Mouse (Mus musculus): ENCODE results near the gene Cnp. TPM values are rescaled to one million over a fixed set of nuclear protein-coding genes. Genes with fewer than 3 reads are reported as not detected.

The Cnp gene
- polyA plus RNA-seq, 1 experiment from 2014 or later, result 34.7 TPM

DNA sequence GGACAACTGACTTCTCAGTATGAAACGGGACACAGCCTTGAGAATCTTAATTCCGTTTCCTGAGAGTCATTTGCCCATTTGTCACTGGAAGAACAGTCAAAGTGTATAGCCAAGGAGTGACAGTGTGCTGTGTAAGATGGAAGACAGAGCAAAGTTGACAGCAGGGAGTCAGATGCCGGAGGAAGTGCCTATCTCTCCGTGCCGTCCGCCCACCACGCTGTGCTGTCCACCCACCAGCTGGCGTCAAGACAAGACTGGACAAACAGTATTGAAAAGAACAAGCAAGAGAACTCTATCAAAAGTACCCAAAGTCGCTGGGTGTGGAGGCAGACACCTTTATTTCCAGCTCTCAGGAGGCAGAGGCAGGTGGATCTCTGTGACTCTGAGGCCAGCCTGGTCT is 28.5 kb downstream of the Cnp start:
- Histone ChIP-seq H3K36me3 (ENCODE audit: control insufficient read depth, insufficient read depth, low read length) (peaks cover 51% of the 10 kb centered on the region), H3K9ac (ENCODE audit: low read length) (no peak overlapping the region), H3K4me1 (replicated peaks; ENCODE audit: control insufficient read depth, insufficient read depth, low read length) (peaks cover 8% of the 10 kb centered on the region; the same call in 1 of the 2 replicates), H3K9me3 (ENCODE audit: control insufficient read depth, low read length) (no peaks in the 10 kb centered on the region), H3K4me2 (ENCODE audit: low read length) (no peak overlapping the region), H3K4me3 (ENCODE audit: low read depth, low read length) (no peak overlapping the region), H3K27me3 (replicated peaks; ENCODE audit: control insufficient read depth, insufficient read depth, low read length) (no peaks in the 10 kb centered on the region), H3K27ac (ENCODE audit: low read depth) (no peak overlapping the region)
- ATAC-seq (replicated peaks; ENCODE audit: low FRiP score, low TSS enrichment, low read depth), result no peak
- DNase-seq (ENCODE audit: low spot score), result no peak
- 84% methylated on average over 9 of the region's 9 CpGs for WGBS

DNA sequence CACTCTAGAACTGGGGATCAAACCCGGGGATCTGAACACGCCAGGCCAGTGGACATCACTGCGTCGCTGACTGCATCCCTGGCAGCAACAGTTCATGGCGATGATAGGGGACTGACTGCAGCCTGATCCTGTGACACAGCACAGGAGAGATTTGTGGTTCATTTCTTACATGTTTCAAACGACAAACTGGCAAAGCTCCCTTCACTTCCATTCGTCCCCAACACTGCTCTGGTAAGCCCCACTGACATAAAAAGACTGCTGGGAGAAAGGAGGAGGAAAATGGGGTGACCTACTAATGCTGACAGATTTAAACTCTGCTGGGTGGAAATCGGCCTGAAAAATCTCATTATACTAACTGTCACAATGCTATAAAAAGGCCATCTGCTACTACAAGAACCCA is 29.1 kb downstream of the Cnp start:
- Histone ChIP-seq H3K27ac (ENCODE audit: low read depth) (no peak overlapping the region), H3K9ac (ENCODE audit: low read length) (no peak overlapping the region), H3K4me1 (replicated peaks; ENCODE audit: control insufficient read depth, insufficient read depth, low read length) (peaks cover 8% of the 10 kb centered on the region; the same call in 1 of the 2 replicates), H3K9me3 (ENCODE audit: control insufficient read depth, low read length) (no peaks in the 10 kb centered on the region), H3K27me3 (replicated peaks; ENCODE audit: control insufficient read depth, insufficient read depth, low read length) (no peaks in the 10 kb centered on the region), H3K4me2 (ENCODE audit: low read length) (no peak overlapping the region), H3K36me3 (ENCODE audit: control insufficient read depth, insufficient read depth, low read length) (peaks cover 50% of the 10 kb centered on the region), H3K4me3 (ENCODE audit: low read depth, low read length) (no peak overlapping the region)
- no peak for ATAC-seq (replicated peaks; ENCODE audit: low FRiP score, low TSS enrichment, low read depth)
- WGBS, result 86% methylated on average over 8 of the region's 8 CpGs
- DNase-seq (ENCODE audit: low spot score), result no peak

DNA sequence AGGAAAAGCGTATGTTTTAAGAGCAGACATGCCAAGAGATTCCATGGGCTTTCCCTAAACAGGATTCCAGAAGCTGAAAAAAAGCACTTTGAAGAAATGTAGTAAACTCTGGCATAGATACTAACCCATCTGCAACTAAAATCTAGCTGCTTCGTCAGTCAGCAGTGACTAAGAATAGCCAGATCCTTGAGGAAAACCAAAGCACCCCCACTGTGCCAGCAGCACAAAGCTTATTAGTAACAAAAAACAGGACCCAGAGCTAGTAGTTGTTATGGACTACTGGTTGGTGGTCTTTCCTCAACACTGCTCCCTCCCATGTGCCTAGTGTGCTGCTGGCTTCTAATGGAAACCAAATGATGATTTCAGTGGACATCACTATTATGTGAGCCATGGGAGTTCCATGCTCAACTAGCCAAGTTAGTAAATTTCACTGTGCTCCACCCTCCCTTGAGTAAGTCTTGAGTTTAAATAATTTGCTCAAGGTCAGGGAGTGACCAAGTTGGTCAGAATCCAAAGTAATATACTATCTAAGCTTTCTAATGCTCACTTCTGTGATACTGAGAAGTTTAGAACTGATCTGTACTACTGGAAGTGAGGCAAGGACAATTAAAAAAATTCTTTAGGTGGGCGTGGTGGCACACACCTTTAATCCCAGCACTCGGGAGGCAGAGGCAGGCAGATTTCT is 29.8 kb downstream of the Cnp start:
- no peak overlapping the region for H3K9ac ChIP-seq (ENCODE audit: low read length)
- peaks cover 8% of the 10 kb centered on the region; the same call in 1 of the 2 replicates for H3K4me1 ChIP-seq (replicated peaks; ENCODE audit: control insufficient read depth, insufficient read depth, low read length)
- H3K27ac ChIP-seq (ENCODE audit: low read depth), result no peak overlapping the region
- no peak overlapping the region for H3K4me3 ChIP-seq (ENCODE audit: low read depth, low read length)
- no peak for ATAC-seq (replicated peaks; ENCODE audit: low FRiP score, low TSS enrichment, low read depth)
- peaks cover 43% of the 10 kb centered on the region for H3K36me3 ChIP-seq (ENCODE audit: control insufficient read depth, insufficient read depth, low read length)
- WGBS, result 74% methylated on average over 4 of the region's 4 CpGs
- no peak for DNase-seq (ENCODE audit: low spot score)
- no peak overlapping the region for H3K4me2 ChIP-seq (ENCODE audit: low read length)
- H3K27me3 ChIP-seq (replicated peaks; ENCODE audit: control insufficient read depth, insufficient read depth, low read length), result no peaks in the 10 kb centered on the region
- no peaks in the 10 kb centered on the region for H3K9me3 ChIP-seq (ENCODE audit: control insufficient read depth, low read length)

DNA sequence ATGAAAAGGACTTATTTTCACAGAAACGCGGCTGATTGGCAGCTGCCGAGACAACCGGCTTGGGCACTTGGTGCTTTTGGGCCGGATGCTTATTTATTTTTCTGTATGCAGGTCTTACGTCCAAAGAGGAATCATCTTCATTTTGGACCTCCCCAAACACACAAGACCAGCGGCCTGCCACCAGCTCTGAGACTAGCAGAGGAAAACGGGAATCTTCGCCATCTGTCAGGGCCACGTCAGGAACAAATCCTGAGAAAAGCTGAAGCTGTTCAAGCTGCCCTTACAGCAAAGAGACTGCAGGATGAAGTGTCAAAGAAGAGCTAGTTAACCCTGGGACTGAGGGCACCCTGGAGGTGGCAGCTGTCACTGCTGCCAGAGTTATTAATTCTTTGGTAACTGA is 30.7 kb downstream of the Cnp start:
- Histone ChIP-seq H3K27ac (ENCODE audit: low read depth) (no peak overlapping the region), H3K27me3 (replicated peaks; ENCODE audit: control insufficient read depth, insufficient read depth, low read length) (no peaks in the 10 kb centered on the region), H3K4me2 (ENCODE audit: low read length) (no peak overlapping the region), H3K4me1 (replicated peaks; ENCODE audit: control insufficient read depth, insufficient read depth, low read length) (peaks cover 8% of the 10 kb centered on the region; the same call in 1 of the 2 replicates), H3K9ac (ENCODE audit: low read length) (no peak overlapping the region), H3K9me3 (ENCODE audit: control insufficient read depth, low read length) (no peaks in the 10 kb centered on the region), H3K4me3 (ENCODE audit: low read depth, low read length) (no peak overlapping the region), H3K36me3 (ENCODE audit: control insufficient read depth, insufficient read depth, low read length) (peaks cover 36% of the 10 kb centered on the region)
- ATAC-seq (replicated peaks; ENCODE audit: low FRiP score, low TSS enrichment, low read depth), result no peak
- DNase-seq (ENCODE audit: low spot score), result no peak
- WGBS, result 92% methylated on average over 10 of the region's 10 CpGs

DNA sequence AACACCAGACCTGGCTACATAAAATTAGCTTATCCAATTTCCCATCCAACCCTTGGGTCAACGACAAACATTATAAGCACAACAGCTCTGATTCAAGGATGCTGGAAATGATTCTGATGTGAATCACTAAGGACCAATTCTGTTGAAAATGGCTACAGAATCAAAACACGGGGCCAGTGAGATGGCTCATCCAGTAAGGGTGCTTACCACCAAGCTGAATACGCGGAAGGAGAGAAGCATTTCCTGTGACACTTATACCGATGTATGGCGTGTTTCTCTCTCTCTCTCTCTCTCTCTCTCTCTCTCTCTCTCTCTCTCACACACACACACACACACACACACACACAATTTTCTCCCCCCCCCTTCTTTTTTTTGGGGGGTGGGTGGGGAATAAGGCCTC is 32.4 kb downstream of the Cnp start:
- Histone ChIP-seq H3K36me3 (ENCODE audit: control insufficient read depth, insufficient read depth, low read length) (peaks cover 24% of the 10 kb centered on the region), H3K27ac (ENCODE audit: low read depth) (no peak overlapping the region), H3K9me3 (ENCODE audit: control insufficient read depth, low read length) (no peaks in the 10 kb centered on the region), H3K27me3 (replicated peaks; ENCODE audit: control insufficient read depth, insufficient read depth, low read length) (no peaks in the 10 kb centered on the region), H3K9ac (ENCODE audit: low read length) (no peak overlapping the region), H3K4me1 (replicated peaks; ENCODE audit: control insufficient read depth, insufficient read depth, low read length) (peaks cover 12% of the 10 kb centered on the region; the same call in 1 of the 2 replicates), H3K4me2 (ENCODE audit: low read length) (no peak overlapping the region), H3K4me3 (ENCODE audit: low read depth, low read length) (no peak overlapping the region)
- ATAC-seq (replicated peaks; ENCODE audit: low FRiP score, low TSS enrichment, low read depth) (no peak), DNase-seq (ENCODE audit: low spot score) (no peak)
- 96% methylated on average over 6 of the region's 6 CpGs for WGBS

DNA sequence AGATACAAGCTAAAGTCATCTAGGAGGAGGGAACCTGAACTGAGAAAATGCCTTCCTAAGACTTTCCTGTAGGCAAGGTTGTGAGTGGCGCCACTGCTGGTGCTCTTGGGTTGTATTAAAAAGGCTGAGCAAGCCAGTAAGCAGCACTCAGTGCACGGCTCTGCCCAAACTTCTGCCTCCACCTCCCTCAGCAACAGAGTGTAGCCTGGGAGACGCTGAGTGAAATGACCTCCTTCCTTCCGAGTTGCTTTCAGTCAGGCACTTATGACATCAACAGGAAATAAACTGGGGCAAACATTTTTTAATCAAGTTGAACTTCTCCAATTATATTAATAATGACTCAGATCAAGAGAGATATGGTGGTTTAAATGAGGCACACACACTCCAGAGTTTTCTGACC is 34.1 kb downstream of the Cnp start:
- Histone ChIP-seq H3K9ac (ENCODE audit: low read length) (no peak overlapping the region), H3K9me3 (ENCODE audit: control insufficient read depth, low read length) (no peaks in the 10 kb centered on the region), H3K27me3 (replicated peaks; ENCODE audit: control insufficient read depth, insufficient read depth, low read length) (no peaks in the 10 kb centered on the region), H3K4me3 (ENCODE audit: low read depth, low read length) (no peak overlapping the region), H3K4me1 (replicated peaks; ENCODE audit: control insufficient read depth, insufficient read depth, low read length) (peaks cover 16% of the 10 kb centered on the region; the same call in 1 of the 2 replicates), H3K36me3 (ENCODE audit: control insufficient read depth, insufficient read depth, low read length) (peaks cover 17% of the 10 kb centered on the region), H3K27ac (ENCODE audit: low read depth) (no peak overlapping the region), H3K4me2 (ENCODE audit: low read length) (no peak overlapping the region)
- 67% methylated on average over 4 of the region's 4 CpGs for WGBS
- ATAC-seq (replicated peaks; ENCODE audit: low FRiP score, low TSS enrichment, low read depth) (no peak), DNase-seq (ENCODE audit: low spot score) (no peak)

DNA sequence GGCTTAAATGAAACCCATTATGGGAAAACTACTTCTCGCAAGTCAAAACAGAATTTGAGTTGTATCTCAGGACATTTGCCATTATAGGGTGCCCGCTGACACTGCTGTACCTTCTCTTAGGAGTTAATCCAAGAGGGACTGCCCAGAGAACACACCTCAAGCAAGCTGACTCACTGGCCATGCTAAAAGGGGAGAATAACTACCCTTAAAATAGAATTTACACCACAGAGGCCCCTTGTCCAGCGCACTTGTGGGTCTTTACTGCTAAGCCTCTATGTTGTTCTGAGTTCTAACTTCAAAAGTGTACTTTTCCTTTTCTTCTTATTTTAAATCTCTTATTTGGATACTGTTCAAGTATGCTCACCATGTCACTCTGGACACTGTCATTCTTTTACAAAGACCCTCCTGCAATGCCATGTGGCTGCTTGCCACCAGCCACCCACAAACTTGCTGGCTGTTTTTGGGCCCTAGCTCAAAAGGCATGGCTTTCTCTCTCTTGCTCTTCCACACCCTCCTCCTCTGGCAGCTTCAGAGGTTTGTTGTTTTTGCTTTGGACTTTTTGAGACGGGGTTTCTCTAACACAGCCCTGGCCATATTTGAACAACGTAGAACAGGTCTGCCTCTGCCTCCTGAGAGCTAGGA is 34.8 kb downstream of the Cnp start:
- no peak overlapping the region for H3K27ac ChIP-seq (ENCODE audit: low read depth)
- no peak for DNase-seq (ENCODE audit: low spot score)

DNA sequence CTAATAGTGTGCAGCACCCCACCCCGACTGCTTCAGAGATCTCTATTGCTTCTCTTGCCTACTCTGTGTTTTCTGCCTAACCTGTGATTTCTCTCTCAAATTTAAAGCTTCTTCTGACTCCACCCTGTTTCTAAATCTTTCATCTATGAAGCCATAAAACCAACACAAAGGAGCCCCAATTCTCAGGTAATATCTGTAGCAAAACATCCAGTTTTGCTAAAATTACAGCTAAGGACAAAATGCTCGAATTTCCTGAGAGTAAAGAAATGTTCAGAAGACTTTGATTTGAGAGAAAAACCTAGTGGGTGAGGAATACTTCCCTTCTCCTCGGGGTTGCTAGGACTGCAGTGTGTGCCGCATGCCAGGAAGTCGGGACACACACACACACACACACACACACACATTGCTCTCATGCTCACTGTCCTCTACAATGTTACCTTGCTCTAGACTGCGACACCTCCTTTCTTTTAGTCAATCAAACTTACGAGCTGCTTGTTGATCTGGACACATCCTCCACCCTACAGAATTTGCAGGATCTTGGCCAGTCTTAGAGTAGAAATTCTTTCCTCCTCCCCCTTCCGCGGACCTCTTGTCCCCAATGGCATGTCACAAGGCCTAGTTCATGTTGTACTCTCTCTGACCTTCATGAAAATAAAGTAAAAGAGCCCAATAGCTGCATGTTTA is 35.4 kb downstream of the Cnp start:
- H3K9ac ChIP-seq (ENCODE audit: low read length), result no peak overlapping the region
- peaks cover 17% of the 10 kb centered on the region for H3K36me3 ChIP-seq (ENCODE audit: control insufficient read depth, insufficient read depth, low read length)
- WGBS, result 82% methylated on average over 9 of the region's 9 CpGs
- no peak overlapping the region for H3K27ac ChIP-seq (ENCODE audit: low read depth)
- no peak overlapping the region for H3K4me3 ChIP-seq (ENCODE audit: low read depth, low read length)
- no peak overlapping the region for H3K4me2 ChIP-seq (ENCODE audit: low read length)
- no peaks in the 10 kb centered on the region for H3K27me3 ChIP-seq (replicated peaks; ENCODE audit: control insufficient read depth, insufficient read depth, low read length)
- peaks cover 8% of the 10 kb centered on the region; the same call in 1 of the 2 replicates for H3K4me1 ChIP-seq (replicated peaks; ENCODE audit: control insufficient read depth, insufficient read depth, low read length)
- H3K9me3 ChIP-seq (ENCODE audit: control insufficient read depth, low read length), result no peaks in the 10 kb centered on the region
- DNase-seq (ENCODE audit: low spot score) (no peak), ATAC-seq (replicated peaks; ENCODE audit: low FRiP score, low TSS enrichment, low read depth) (no peak)

More for the DNA sequence above, 34.8 kb downstream of the Cnp start:
- Histone ChIP-seq H3K27me3 (replicated peaks; ENCODE audit: control insufficient read depth, insufficient read depth, low read length) (no peaks in the 10 kb centered on the region), H3K36me3 (ENCODE audit: control insufficient read depth, insufficient read depth, low read length) (peaks cover 17% of the 10 kb centered on the region), H3K9ac (ENCODE audit: low read length) (no peak overlapping the region), H3K4me3 (ENCODE audit: low read depth, low read length) (no peak overlapping the region), H3K4me1 (replicated peaks; ENCODE audit: control insufficient read depth, insufficient read depth, low read length) (peaks cover 9% of the 10 kb centered on the region; the same call in 1 of the 2 replicates), H3K9me3 (ENCODE audit: control insufficient read depth, low read length) (no peaks in the 10 kb centered on the region), H3K4me2 (ENCODE audit: low read length) (no peak overlapping the region)
- no peak for ATAC-seq (replicated peaks; ENCODE audit: low FRiP score, low TSS enrichment, low read depth)
- 85% methylated on average over 5 of the region's 5 CpGs for WGBS
